Mouse (Mus musculus): ENCODE measurements around the gene Mrtfa. TPM values are rescaled to one million over a fixed set of nuclear protein-coding genes. Genes with fewer than 3 reads are reported as not detected.
A peak's percentile ranks its signal among the peaks of the same experiment; 100 is the strongest.

The Mrtfa gene
- polyA plus RNA-seq, 1 experiment from 2014 or later, result 23.8 TPM

GRCm38 (mm10) chr15:81212976-81213375 is 22.4 kb upstream of the Mrtfa start:
- no peak overlapping the region for H3K4me2 ChIP-seq (ENCODE audit: low read depth)
- no peaks in the 10 kb centered on the region for H3K4me1 ChIP-seq (ENCODE audit: control insufficient read depth, insufficient read depth, low read length)
- H3K4me3 ChIP-seq (ENCODE audit: low read depth, low read length), result no peak overlapping the region
- WGBS, result 66% methylated on average over 15 of the region's 15 CpGs
- DNase-seq (ENCODE audit: low spot score) (no peak), ATAC-seq (ENCODE audit: insufficient read depth, low FRiP score, low TSS enrichment) (no peak)
- no peaks in the 10 kb centered on the region for H3K9me3 ChIP-seq (ENCODE audit: control insufficient read depth, low read length)
- no peaks in the 10 kb centered on the region for H3K36me3 ChIP-seq (ENCODE audit: control insufficient read depth, insufficient read depth, low read length)
- no peak overlapping the region for H3K27ac ChIP-seq (ENCODE audit: low read depth, low read length)
- H3K27me3 ChIP-seq (ENCODE audit: control insufficient read depth, insufficient read depth, low read length), result no peaks in the 10 kb centered on the region
- H3K9ac ChIP-seq (ENCODE audit: low read length), result no peak overlapping the region

DNA sequence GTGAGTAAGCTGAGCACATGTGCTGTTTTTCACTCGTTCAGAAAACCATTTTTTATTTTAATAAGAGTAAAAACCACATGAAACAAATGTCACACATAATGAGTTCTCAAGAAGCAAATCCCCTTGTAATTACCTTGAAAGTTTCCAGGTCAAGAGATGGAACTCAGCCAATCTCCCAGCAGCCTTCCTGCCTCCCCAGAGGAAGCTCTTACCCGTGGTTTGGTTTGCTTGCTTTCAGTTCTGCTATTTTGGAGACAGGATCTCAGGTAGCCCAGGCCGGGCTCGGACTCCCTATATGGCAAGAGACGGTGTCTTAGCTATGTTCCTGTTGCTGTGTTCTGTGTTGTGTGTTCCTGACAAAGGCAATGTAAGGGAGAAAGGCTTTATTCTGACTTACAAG is 19.9 kb upstream of the Mrtfa start:
- no peaks in the 10 kb centered on the region for H3K36me3 ChIP-seq (ENCODE audit: control insufficient read depth, insufficient read depth, low read length)
- no peaks in the 10 kb centered on the region for H3K9me3 ChIP-seq (ENCODE audit: control insufficient read depth, low read length)
- H3K4me1 ChIP-seq (ENCODE audit: control insufficient read depth, insufficient read depth, low read length), result no peaks in the 10 kb centered on the region
- WGBS, result 79% methylated on average over 5 of the region's 5 CpGs
- H3K27ac ChIP-seq (ENCODE audit: low read depth, low read length), result no peak overlapping the region
- no peaks in the 10 kb centered on the region for H3K27me3 ChIP-seq (ENCODE audit: control insufficient read depth, insufficient read depth, low read length)
- DNase-seq (ENCODE audit: low spot score), result no peak
- no peak for ATAC-seq (ENCODE audit: insufficient read depth, low FRiP score, low TSS enrichment)
- no peak overlapping the region for H3K4me2 ChIP-seq (ENCODE audit: low read depth)
- no peak overlapping the region for H3K4me3 ChIP-seq (ENCODE audit: low read depth, low read length)
- no peak overlapping the region for H3K9ac ChIP-seq (ENCODE audit: low read length)

DNA sequence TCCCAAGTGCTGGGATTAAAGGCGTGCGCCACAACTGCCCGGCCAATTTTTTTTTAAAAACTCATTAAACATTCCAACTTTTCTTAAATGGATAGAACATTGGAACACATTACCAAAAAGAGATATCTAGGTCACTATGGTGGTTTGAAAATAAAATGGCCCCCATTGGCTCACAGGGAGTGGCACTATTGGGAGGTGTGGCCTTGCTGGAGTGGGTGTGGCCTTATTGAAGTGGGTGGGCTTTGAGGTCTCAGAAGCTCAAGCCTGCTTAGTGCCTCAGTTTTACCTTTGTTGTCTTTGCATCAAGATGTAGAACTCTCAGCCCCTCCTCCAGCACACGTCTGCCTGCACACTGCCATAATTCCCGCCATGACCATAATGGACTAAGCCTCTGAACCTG is 11.9 kb upstream of the Mrtfa start:
- Histone ChIP-seq H3K9ac (ENCODE audit: low read length) (no peak overlapping the region), H3K4me1 (ENCODE audit: control insufficient read depth, insufficient read depth, low read length) (no peaks in the 10 kb centered on the region), H3K4me3 (ENCODE audit: low read depth, low read length) (no peak overlapping the region), H3K9me3 (ENCODE audit: control insufficient read depth, low read length) (no peaks in the 10 kb centered on the region), H3K27ac (ENCODE audit: low read depth, low read length) (no peak overlapping the region), H3K36me3 (ENCODE audit: control insufficient read depth, insufficient read depth, low read length) (no peaks in the 10 kb centered on the region), H3K27me3 (ENCODE audit: control insufficient read depth, insufficient read depth, low read length) (no peaks in the 10 kb centered on the region), H3K4me2 (ENCODE audit: low read depth) (no peak overlapping the region)
- no peak for DNase-seq (ENCODE audit: low spot score)
- 98% methylated on average over 5 of the region's 5 CpGs for WGBS
- ATAC-seq (ENCODE audit: insufficient read depth, low FRiP score, low TSS enrichment), result no peak

- 26% methylated on average over 4 of the region's 4 CpGs for WGBS
- no peaks in the 10 kb centered on the region for H3K9me3 ChIP-seq (ENCODE audit: control insufficient read depth, low read length)
Observed at GRCm38 (mm10) chr15:81199372-81199959, 8.9 kb upstream of the Mrtfa start.

DNA sequence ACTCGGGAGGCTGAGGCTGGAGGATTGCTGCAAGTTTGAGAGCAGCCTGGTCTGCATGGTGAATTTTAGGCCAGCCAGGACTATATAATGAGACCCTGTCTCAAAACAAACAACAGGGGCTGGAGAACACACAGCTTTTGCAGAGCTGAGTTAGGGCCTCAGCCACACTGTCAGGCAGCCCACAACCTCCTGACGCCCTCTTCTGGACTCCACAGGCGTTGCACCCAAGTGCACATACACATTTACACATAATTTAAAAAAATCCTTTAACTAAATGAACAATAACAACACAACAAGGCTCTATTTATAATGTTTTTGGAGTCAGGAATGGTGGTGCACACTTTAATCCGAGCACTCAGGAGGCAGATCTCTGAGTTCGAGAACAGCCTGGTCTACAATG is 7.9 kb upstream of the Mrtfa start:
- H3K9ac ChIP-seq (ENCODE audit: low read length), result no peak overlapping the region
- DNase-seq (ENCODE audit: low spot score) (no peak), ATAC-seq (ENCODE audit: insufficient read depth, low FRiP score, low TSS enrichment) (no peak)
- no peaks in the 10 kb centered on the region for H3K9me3 ChIP-seq (ENCODE audit: control insufficient read depth, low read length)
- no peak overlapping the region for H3K4me2 ChIP-seq (ENCODE audit: low read depth)
- no peaks in the 10 kb centered on the region for H3K27me3 ChIP-seq (ENCODE audit: control insufficient read depth, insufficient read depth, low read length)
- H3K27ac ChIP-seq (ENCODE audit: low read depth, low read length), result no peak overlapping the region
- H3K4me1 ChIP-seq (ENCODE audit: control insufficient read depth, insufficient read depth, low read length), result no peaks in the 10 kb centered on the region
- H3K4me3 ChIP-seq (ENCODE audit: low read depth, low read length), result no peak overlapping the region
- H3K36me3 ChIP-seq (ENCODE audit: control insufficient read depth, insufficient read depth, low read length), result no peaks in the 10 kb centered on the region
- WGBS, result 93% methylated on average over 5 of the region's 5 CpGs

More at GRCm38 (mm10) chr15:81199372-81199959, 8.9 kb upstream of the Mrtfa start:
- Histone ChIP-seq H3K36me3 (ENCODE audit: control insufficient read depth, insufficient read depth, low read length) (no peaks in the 10 kb centered on the region), H3K9ac (ENCODE audit: low read length) (no peak overlapping the region), H3K4me1 (ENCODE audit: control insufficient read depth, insufficient read depth, low read length) (no peaks in the 10 kb centered on the region), H3K27ac (ENCODE audit: low read depth, low read length) (no peak overlapping the region), H3K4me2 (ENCODE audit: low read depth) (no peak overlapping the region), H3K4me3 (ENCODE audit: low read depth, low read length) (no peak overlapping the region), H3K27me3 (ENCODE audit: control insufficient read depth, insufficient read depth, low read length) (no peaks in the 10 kb centered on the region)
- peak; percentile 79 for DNase-seq (ENCODE audit: low spot score)
- ATAC-seq (ENCODE audit: insufficient read depth, low FRiP score, low TSS enrichment), result no peak

DNA sequence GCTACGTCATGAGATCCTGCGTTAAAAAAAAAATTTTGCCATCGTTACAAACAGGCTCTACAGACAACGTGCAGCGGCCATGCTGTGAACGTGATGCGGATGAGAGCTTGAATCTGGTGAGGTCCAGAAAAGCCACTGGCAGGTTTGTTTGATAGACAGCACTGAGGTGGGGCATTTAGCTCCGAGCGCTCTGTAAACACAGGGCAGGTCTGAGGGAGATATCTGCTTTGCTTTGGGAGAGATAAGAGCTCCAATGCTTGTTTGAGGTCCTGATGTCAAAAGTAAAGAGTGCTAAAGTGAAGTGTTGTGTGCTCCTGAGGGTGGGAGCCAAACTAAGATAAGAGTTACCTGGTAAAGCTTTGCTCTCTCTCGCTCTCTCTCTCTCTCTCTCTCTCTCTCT is 6.6 kb upstream of the Mrtfa start:
- Histone ChIP-seq H3K4me2 (ENCODE audit: low read depth) (no peak overlapping the region), H3K4me3 (ENCODE audit: low read depth, low read length) (no peak overlapping the region), H3K36me3 (ENCODE audit: control insufficient read depth, insufficient read depth, low read length) (no peaks in the 10 kb centered on the region), H3K27ac (ENCODE audit: low read depth, low read length) (no peak overlapping the region), H3K27me3 (ENCODE audit: control insufficient read depth, insufficient read depth, low read length) (no peaks in the 10 kb centered on the region), H3K9ac (ENCODE audit: low read length) (no peak overlapping the region), H3K9me3 (ENCODE audit: control insufficient read depth, low read length) (no peaks in the 10 kb centered on the region), H3K4me1 (ENCODE audit: control insufficient read depth, insufficient read depth, low read length) (no peaks in the 10 kb centered on the region)
- ATAC-seq (ENCODE audit: insufficient read depth, low FRiP score, low TSS enrichment) (no peak), DNase-seq (ENCODE audit: low spot score) (no peak)
- WGBS, result 94% methylated on average over 10 of the region's 10 CpGs

GRCm38 (mm10) chr15:81195447-81195846 is 4.9 kb upstream of the Mrtfa start:
- WGBS, result 55% methylated on average over 4 of the region's 4 CpGs
- ATAC-seq (ENCODE audit: insufficient read depth, low FRiP score, low TSS enrichment) (no peak), DNase-seq (ENCODE audit: low spot score) (no peak)
- H3K9me3 ChIP-seq (ENCODE audit: control insufficient read depth, low read length), result no peaks in the 10 kb centered on the region
- H3K4me3 ChIP-seq (ENCODE audit: low read depth, low read length), result no peak overlapping the region
- H3K27ac ChIP-seq (ENCODE audit: low read depth, low read length), result no peak overlapping the region
- H3K27me3 ChIP-seq (ENCODE audit: control insufficient read depth, insufficient read depth, low read length), result no peaks in the 10 kb centered on the region
- H3K9ac ChIP-seq (ENCODE audit: low read length), result no peak overlapping the region
- H3K4me2 ChIP-seq (ENCODE audit: low read depth), result no peak overlapping the region
- H3K4me1 ChIP-seq (ENCODE audit: control insufficient read depth, insufficient read depth, low read length), result no peaks in the 10 kb centered on the region
- H3K36me3 ChIP-seq (ENCODE audit: control insufficient read depth, insufficient read depth, low read length), result no peaks in the 10 kb centered on the region

DNA sequence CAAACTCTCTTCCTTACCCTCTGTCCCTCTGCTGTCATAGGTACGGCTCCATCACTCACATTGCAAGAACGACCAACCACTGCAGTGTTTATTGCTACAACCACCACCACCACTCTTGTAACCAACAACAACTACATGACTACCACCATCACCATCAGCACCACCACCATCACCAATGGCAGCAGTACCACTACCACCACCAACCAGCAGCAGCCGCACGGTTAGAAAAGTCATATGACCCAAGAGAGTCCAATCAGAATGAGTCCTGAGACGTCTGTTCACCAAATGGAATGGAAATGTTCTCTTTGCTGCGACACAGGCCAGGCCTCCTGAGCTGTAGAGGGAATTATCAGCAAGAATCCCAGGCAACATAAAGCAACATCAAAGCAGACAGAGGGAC is 4.2 kb upstream of the Mrtfa start:
- Histone ChIP-seq H3K27ac (ENCODE audit: low read depth, low read length) (no peak overlapping the region), H3K9me3 (ENCODE audit: control insufficient read depth, low read length) (no peaks in the 10 kb centered on the region), H3K4me1 (ENCODE audit: control insufficient read depth, insufficient read depth, low read length) (no peaks in the 10 kb centered on the region), H3K9ac (ENCODE audit: low read length) (no peak overlapping the region), H3K27me3 (ENCODE audit: control insufficient read depth, insufficient read depth, low read length) (no peaks in the 10 kb centered on the region), H3K36me3 (ENCODE audit: control insufficient read depth, insufficient read depth, low read length) (no peaks in the 10 kb centered on the region), H3K4me3 (ENCODE audit: low read depth, low read length) (no peak overlapping the region), H3K4me2 (ENCODE audit: low read depth) (no peak overlapping the region)
- DNase-seq (ENCODE audit: low spot score) (no peak), ATAC-seq (ENCODE audit: insufficient read depth, low FRiP score, low TSS enrichment) (no peak)
- WGBS, result 91% methylated on average over 6 of the region's 6 CpGs

DNA sequence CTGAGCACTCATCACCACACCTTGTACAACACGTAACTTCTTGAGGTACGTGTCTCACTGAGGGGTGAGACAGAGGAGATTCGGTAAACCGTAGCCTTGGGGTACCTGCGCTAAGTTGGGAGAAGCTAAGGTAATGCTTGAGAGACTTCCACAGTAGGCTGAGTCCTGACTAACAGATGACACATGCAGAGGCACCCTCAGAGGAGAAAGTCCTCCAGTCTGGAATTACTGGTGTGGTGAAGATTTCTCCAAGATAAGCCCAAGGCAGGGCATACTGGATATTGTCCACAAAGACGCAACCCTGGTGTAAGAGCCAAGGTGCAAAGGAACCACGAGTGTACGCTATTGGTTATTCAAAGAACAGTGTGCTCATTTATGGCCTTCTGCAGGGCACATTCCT is 2.3 kb upstream of the Mrtfa start:
- H3K27ac ChIP-seq (ENCODE audit: low read depth, low read length), result no peak overlapping the region
- 94% methylated on average over 8 of the region's 8 CpGs for WGBS
- ATAC-seq (ENCODE audit: insufficient read depth, low FRiP score, low TSS enrichment), result no peak
- DNase-seq (ENCODE audit: low spot score), result no peak
- no peak overlapping the region for H3K4me2 ChIP-seq (ENCODE audit: low read depth)
- no peak overlapping the region for H3K4me3 ChIP-seq (ENCODE audit: low read depth, low read length)
- H3K4me1 ChIP-seq (ENCODE audit: control insufficient read depth, insufficient read depth, low read length), result peaks cover 8% of the 10 kb centered on the region
- H3K9me3 ChIP-seq (ENCODE audit: control insufficient read depth, low read length), result no peaks in the 10 kb centered on the region
- H3K27me3 ChIP-seq (ENCODE audit: control insufficient read depth, insufficient read depth, low read length), result no peaks in the 10 kb centered on the region
- H3K36me3 ChIP-seq (ENCODE audit: control insufficient read depth, insufficient read depth, low read length), result no peaks in the 10 kb centered on the region
- H3K9ac ChIP-seq (ENCODE audit: low read length), result no peak overlapping the region

Measured in neural tube, embryonic 11.5 days (tissue).